Mouse (Mus musculus) Patski (cell line): ENCODE measurements at regions not wholly inside any gene's neighbourhood (a gene's known extent, or its start where the extent isn't known, plus 50 kb on each side); places are given as distances from the start of the nearest gene placed in this dataset.

Experiments used
- ATAC-seq: fragments of 100-300 bp; one replicate; pipeline ENCODE4 v1.8.0; 2021
- CTCF ChIA-PET: fragments of 350-600 bp; sonication (Branson Sonifier 250); formaldehyde crosslinking; loops from one replicate; lab custom pipeline; 2022; ENCODE audit warnings: inconsistent platforms; lab: Charles Lee
- POLR2A ChIA-PET: fragments of 350-600 bp; sonication (Branson Sonifier 250); formaldehyde crosslinking; loops from one replicate; lab custom pipeline; 2022; ENCODE audit warnings: antibody characterized with exemption, inconsistent platforms; lab: Charles Lee
- DNase-seq: peaks from one replicate; pipeline ENCODE4 v3.0.0-alpha.2; 2011; ENCODE audit warnings: low read depth, low spot score
- H3K27me3 ChIP-seq: fragments of 371-371 bp; one replicate; pipeline ENCODE4 v1.5.1; 2021
- CTCF ChIP-seq: fragments of 100-300 bp; IDR thresholded peaks from one replicate; pipeline ENCODE4 v1.5.1; 2021
- in situ Hi-C: fragments of 300-500 bp; cut with MboI; formaldehyde crosslinking; loops from 3 replicates; pipeline ENCODE4 v1.11.1; 2018; ENCODE audit warnings: low pct_unique_long_range_greater_than_20kb, mixed read lengths

- DNase-seq (no peak), ATAC-seq (no peak)
- ChIA-PET POLR2A (no interaction called here), CTCF (no interaction called here)
- H3K27me3 ChIP-seq: no peaks in the 10 kb centered on the region
- in situ Hi-C loops: no loop called here
- TF ChIP-seq CTCF: no peak
Observed at GRCm38 (mm10) chr8:17782650-17783049, 1195.4 kb downstream of the Defb40 start.

DNA sequence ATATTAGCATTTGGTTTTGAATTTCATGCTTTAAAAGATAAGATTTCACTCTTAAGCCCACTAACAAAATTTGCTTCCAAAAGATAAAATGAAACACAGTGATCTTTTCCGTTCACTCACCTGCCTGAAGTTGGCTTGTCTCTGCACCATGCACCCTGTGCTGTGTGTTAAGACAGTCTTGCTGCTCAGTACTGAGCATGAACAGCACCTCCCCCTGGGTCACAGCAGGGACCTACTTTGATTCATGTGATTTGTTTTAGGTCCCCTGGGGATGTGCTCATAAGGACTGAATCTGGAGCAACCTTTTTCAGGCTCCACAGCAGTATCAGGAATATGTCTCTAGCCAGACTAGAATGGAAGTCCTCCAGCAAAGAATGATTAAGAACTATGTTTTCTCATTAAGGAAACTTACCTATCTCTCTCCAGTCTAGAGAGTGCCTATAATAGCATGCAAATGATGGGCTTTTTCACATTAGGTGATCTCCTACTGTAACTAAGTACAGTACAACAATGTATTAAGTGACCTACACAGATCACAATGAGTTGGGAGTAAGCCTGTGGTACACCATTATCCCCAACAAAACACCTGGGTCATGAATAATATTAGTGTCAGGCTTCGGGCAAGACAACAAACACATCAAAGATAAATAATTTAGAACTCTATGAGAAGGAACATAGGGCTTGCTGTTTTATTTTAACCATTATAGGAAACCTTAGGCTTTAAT is 1196.3 kb downstream of the Defb40 start:
- POLR2A ChIA-PET: no interaction called here
- no peak for TF ChIP-seq CTCF
- CTCF ChIA-PET: no interaction called here
- H3K27me3 ChIP-seq: no peaks in the 10 kb centered on the region
- ATAC-seq (no peak), DNase-seq (no peak)
- in situ Hi-C loops: no loop called here

- no peak for ATAC-seq
- in situ Hi-C loops: no loop called here
- CTCF ChIA-PET: no interaction called here
- TF ChIP-seq CTCF: no peak
- DNase-seq: no peak
- H3K27me3 ChIP-seq: no peaks in the 10 kb centered on the region
- POLR2A ChIA-PET: no interaction called here
Observed at GRCm38 (mm10) chr8:17775411-17775810, 1202.6 kb downstream of the Defb40 start.

GRCm38 (mm10) chr8:17773311-17773710 is 1204.7 kb downstream of the Defb40 start:
- in situ Hi-C loops: no loop called here
- no peaks in the 10 kb centered on the region for H3K27me3 ChIP-seq
- POLR2A ChIA-PET: no interaction called here
- no peak for ATAC-seq
- no peak for TF ChIP-seq CTCF
- CTCF ChIA-PET: no interaction called here
- DNase-seq: no peak

GRCm38 (mm10) chr8:17767441-17768007 is 1210.5 kb downstream of the Defb40 start:
- DNase-seq (no peak), ATAC-seq (no peak)
- ChIA-PET POLR2A (interaction anchor here (0.6 kb wide), 1 partner anchor 48 kb away, joined by 3 read pairs; no protein-coding TSS in a partner anchor), CTCF (no interaction called here)
- H3K27me3 ChIP-seq: no peaks in the 10 kb centered on the region
- no peak for TF ChIP-seq CTCF
- in situ Hi-C loops: no loop called here

- peaks cover 8% of the 10 kb centered on the region for H3K27me3 ChIP-seq
- no peak for ATAC-seq
- TF ChIP-seq CTCF: no peak
- DNase-seq: no peak
- in situ Hi-C loops: no loop called here
- ChIA-PET POLR2A (no interaction called here), CTCF (interaction anchor here (1.4 to 1.5 kb wide), 2 partner anchors 9 to 12 kb away, joined by 3 to 5 read pairs; no protein-coding TSS in a partner anchor)
Observed at GRCm38 (mm10) chr8:17724672-17725071, 1253.4 kb downstream of the Defb40 start.

DNA sequence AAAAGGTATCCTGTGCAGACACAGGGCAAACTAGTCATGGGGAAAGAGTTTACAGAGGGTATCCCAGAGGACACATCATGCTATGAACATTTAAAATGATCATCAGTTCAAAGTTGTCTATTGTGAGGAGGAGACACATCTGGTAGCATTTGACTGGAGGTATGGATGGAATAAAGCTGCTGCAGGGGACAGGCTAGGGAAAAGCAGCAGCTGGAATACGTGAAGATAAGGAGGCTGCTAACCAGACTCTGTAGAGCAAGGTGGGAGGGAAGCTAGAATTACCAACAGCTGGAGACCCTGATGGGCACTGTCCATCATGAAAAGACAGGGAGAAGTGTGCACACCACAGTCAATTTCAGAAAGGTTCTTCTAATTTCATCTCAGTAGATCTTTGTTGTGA is 1268.9 kb downstream of the Defb40 start:
- no peak for TF ChIP-seq CTCF
- in situ Hi-C loops: no loop called here
- ChIA-PET POLR2A (no interaction called here), CTCF (no interaction called here)
- no peaks in the 10 kb centered on the region for H3K27me3 ChIP-seq
- ATAC-seq (no peak), DNase-seq (no peak)

- TF ChIP-seq CTCF: no peak
- ChIA-PET POLR2A (no interaction called here), CTCF (no interaction called here)
- no peak for ATAC-seq
- no peaks in the 10 kb centered on the region for H3K27me3 ChIP-seq
- in situ Hi-C loops: no loop called here
- no peak for DNase-seq
Observed at GRCm38 (mm10) chr8:17708409-17708808, 1269.6 kb downstream of the Defb40 start.

GRCm38 (mm10) chr8:17704289-17704688 is 1273.8 kb downstream of the Defb40 start:
- in situ Hi-C loops: no loop called here

DNA sequence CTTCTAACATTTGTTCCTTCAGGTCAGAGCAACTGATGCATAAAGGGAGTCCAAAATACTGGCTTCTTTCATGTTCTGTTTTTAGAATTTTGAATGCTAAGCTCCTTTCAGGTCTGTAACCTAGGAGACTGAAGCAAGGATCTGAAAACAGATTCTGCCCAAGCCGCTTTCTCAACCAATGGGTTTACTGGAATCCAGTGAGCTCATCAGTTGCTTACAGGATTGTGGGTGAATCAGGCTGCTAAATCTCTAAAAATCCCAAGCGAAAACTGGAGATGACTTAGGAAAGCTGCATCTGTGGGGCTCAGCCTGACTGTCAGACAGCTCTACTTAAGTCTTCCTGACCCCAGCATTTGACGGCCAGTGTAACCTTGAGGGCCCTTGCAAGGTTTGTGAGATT is 1277.7 kb downstream of the Defb40 start:
- no peak for DNase-seq
- ChIA-PET POLR2A (no interaction called here), CTCF (interaction anchor here (0.9 kb wide), 1 partner anchor 44 kb away, joined by 3 read pairs; no protein-coding TSS in a partner anchor)
- H3K27me3 ChIP-seq: peaks cover 3% of the 10 kb centered on the region
- ATAC-seq: no peak
- no peak for TF ChIP-seq CTCF
- in situ Hi-C loops: no loop called here

More at GRCm38 (mm10) chr8:17704289-17704688, 1273.8 kb downstream of the Defb40 start:
- POLR2A ChIA-PET: no interaction called here
- CTCF ChIA-PET: interaction anchor here (0.7 kb wide), 1 partner anchor 45 kb away, joined by 3 read pairs; no protein-coding TSS in a partner anchor
- DNase-seq (no peak), ATAC-seq (no peak)
- peaks cover 3% of the 10 kb centered on the region for H3K27me3 ChIP-seq
- TF ChIP-seq CTCF: no peak

- DNase-seq (no peak), ATAC-seq (no peak)
- ChIA-PET POLR2A (no interaction called here), CTCF (no interaction called here)
- in situ Hi-C loops: no loop called here
- no peak for TF ChIP-seq CTCF
- H3K27me3 ChIP-seq: no peaks in the 10 kb centered on the region
Observed at GRCm38 (mm10) chr8:17690074-17690848, 1287.8 kb downstream of the Defb40 start.
